Comparison of ENCODE assay signal across 8 mouse cellular contexts in genomic region chr3:67463450-67464372, GRCm38 (mm10). TPM values are rescaled to one million over a fixed set of nuclear protein-coding genes. Genes with fewer than 3 reads are reported as not detected.
DNase-seq lines count a peak whose midpoint lies in the region; ATAC-seq and TF ChIP-seq lines count a peak whose summit lies in the region.

TSS of gene Lxn (minus strand) at chr3:67463926.

- H3K4me1 ChIP-seq in hindbrain, embryonic 10.5 days (replicated peaks), result peaks cover 19% of the 10 kb centered on the region
- peaks cover 11% of the 10 kb centered on the region for H3K4me1 ChIP-seq in lung, embryonic 15.5 days
- peaks cover 17% of the 10 kb centered on the region for H3K4me1 ChIP-seq in olfactory bulb, adult 2 months (ENCODE audit: control insufficient read depth, insufficient read depth, low read length)

- peaks cover 42% of the 10 kb centered on the region for H3K36me3 ChIP-seq in hindbrain, embryonic 10.5 days
- peaks cover 32% of the 10 kb centered on the region for H3K36me3 ChIP-seq in lung, embryonic 15.5 days

- peak within 1 kb of the TSS; percentile 61 for H3K4me2 ChIP-seq in lung, embryonic 15.5 days

- no peaks in the 10 kb centered on the region for H3K27me3 ChIP-seq in hindbrain, embryonic 10.5 days (ENCODE audit: insufficient read depth, poor library complexity, severe bottlenecking)
- H3K27me3 ChIP-seq in lung, embryonic 15.5 days, result no peaks in the 10 kb centered on the region

- H3K9ac ChIP-seq in lung, embryonic 15.5 days, result peak within 1 kb of the TSS; percentile 49

- peak within 1 kb of the TSS; percentile 87 for H3K27ac ChIP-seq in hindbrain, embryonic 10.5 days
- H3K27ac ChIP-seq in lung, embryonic 15.5 days, result peak within 1 kb of the TSS; percentile 87
- H3K27ac ChIP-seq in olfactory bulb, adult 2 months (ENCODE audit: insufficient read depth, low read depth, low read length), result no peak within 1 kb of the TSS

- WGBS in hindbrain, embryonic 10.5 days, result 1% methylated on average over 43 of the region's 43 CpGs
- under 1% methylated on average over 43 of the region's 43 CpGs for WGBS in lung, embryonic 15.5 days
- 2% methylated on average over 43 of the region's 43 CpGs for WGBS in olfactory bulb, adult 2 months

- DNase-seq in Muller cell, postnatal 12 days (ENCODE audit: inconsistent ontology term), result peak; percentile 81
- peak; percentile 74 to 78 for DNase-seq in cerebellum, postnatal 10 days
- DNase-seq in frontal cortex, postnatal 10 days (ENCODE audit: low spot score in 2 of 2), result peak; percentile 16 to 63
- DNase-seq in hindbrain, embryonic 10.5 days (ENCODE audit: low spot score), result peak; percentile 73
- peak; percentile 22 for DNase-seq in layer of hippocampus, adult 9-10 months (ENCODE audit: low spot score)
- DNase-seq in thymus, postnatal 0 days (ENCODE audit: low spot score), result peak; percentile 25

- no peak for TF ChIP-seq POLR2A in olfactory bulb, adult 2 months (IDR thresholded peaks at IDR 0.05; ENCODE audit: insufficient read depth, low read depth, low read length)

- ATAC-seq in lung, embryonic 15.5 days (ENCODE audit: borderline replicate concordance, extremely low read depth, low FRiP score, low TSS enrichment), result peak; percentile 95

- H3K9me3 ChIP-seq in hindbrain, embryonic 10.5 days, result no peaks in the 10 kb centered on the region
- no peaks in the 10 kb centered on the region for H3K9me3 ChIP-seq in lung, embryonic 15.5 days

- H3K4me3 ChIP-seq in hindbrain, embryonic 10.5 days, result peak within 1 kb of the TSS; percentile 68
- H3K4me3 ChIP-seq in lung, embryonic 15.5 days, result peak within 1 kb of the TSS; percentile 62
- H3K4me3 ChIP-seq in olfactory bulb, adult 2 months (ENCODE audit: insufficient read depth, low read depth, low read length), result peak within 1 kb of the TSS; percentile 65

- 0 out of 2 replicates have a peak, but pooled peaks have one; percentile 18 for TF ChIP-seq CTCF in olfactory bulb, adult 2 months (IDR thresholded peaks at IDR 0.05; ENCODE audit: insufficient read depth, low read depth, low read length)

RNA-seq across cellular contexts. Expression of gene Lxn, which starts in this region (rescaled TPM):
- 54.6 and 64.5 TPM in 2 replicates for polyA plus RNA-seq in hindbrain, embryonic 10.5 days (2016; fragmentation: Nextera tagmentation; extraction: Ambion mirVana)
- polyA plus RNA-seq in lung, embryonic 15.5 days (2015; fragmentation: Nextera tagmentation; extraction: Ambion mirVana), result 181 and 189 TPM in 2 replicates
- polyA plus RNA-seq in olfactory bulb, adult 2 months (2012; ENCODE audit: insufficient read depth, insufficient read length, low replicate concordance, missing spikeins), result not detected in 2 replicates
- 56.5 and 66.1 TPM in 2 replicates for polyA plus RNA-seq in thymus, postnatal 0 days (2015; fragmentation: Nextera tagmentation; extraction: Ambion mirVana)

Comparison
In these comparisons a context has a peak if more than half of its experiments do, and no peak if none do; other contexts are left out.
1. RNA of gene Lxn (polyA plus RNA-seq): 181 to 189 TPM in lung, embryonic 15.5 days, 54.6 to 64.5 TPM in hindbrain, embryonic 10.5 days and 56.5 to 66.1 TPM in thymus, postnatal 0 days; not detected in olfactory bulb, adult 2 months; every median in the first group is over 10 times any median in the second.
2. DNase-seq: peak in every context shown above with its lines; median percentile 81 in Muller cell, postnatal 12 days; 76 in cerebellum, postnatal 10 days; 73 in hindbrain, embryonic 10.5 days; 40 in frontal cortex, postnatal 10 days; 25 in thymus, postnatal 0 days; 22 in layer of hippocampus, adult 9-10 months.
3. Peak in every context shown above with its lines, with median percentiles within 50 percentile points of each other: H3K4me3 ChIP-seq.